Mouse (Mus musculus): ENCODE measurements around the gene Hsh2d. TPM values are rescaled to one million over a fixed set of nuclear protein-coding genes. Genes with fewer than 3 reads are reported as not detected.

The Hsh2d gene
- polyA plus RNA-seq, 1 experiment from 2014 or later: not detected

- peaks cover 2% of the 10 kb centered on the region; the same call in 1 of the 2 replicates for H3K9me3 ChIP-seq
- WGBS: 65% methylated on average over 1 of the region's 1 CpGs
- H3K27me3 ChIP-seq: 0 out of 2 replicates have a peak, but pooled peaks cover 4% of the 10 kb centered on the region
- H3K27ac ChIP-seq: no peak overlapping the region
- H3K9ac ChIP-seq: no peak overlapping the region
- no peaks in the 10 kb centered on the region for H3K4me1 ChIP-seq
- no peak for ATAC-seq (ENCODE audit: insufficient number of reproducible peaks, low FRiP score, low TSS enrichment, low read depth)
- H3K4me3 ChIP-seq: no peak overlapping the region
- no peaks in the 10 kb centered on the region for H3K36me3 ChIP-seq
- no peak overlapping the region for H3K4me2 ChIP-seq
Measured at GRCm38 (mm10) chr8:72208582-72208981, 19.1 kb downstream of the Hsh2d start.

- ATAC-seq (ENCODE audit: insufficient number of reproducible peaks, low FRiP score, low TSS enrichment, low read depth): no peak
- no peak overlapping the region for H3K27ac ChIP-seq
- H3K4me3 ChIP-seq: no peak overlapping the region
- H3K9ac ChIP-seq: no peak overlapping the region
- H3K4me2 ChIP-seq: no peak overlapping the region
- no peaks in the 10 kb centered on the region for H3K4me1 ChIP-seq
- 0 out of 2 replicates have a peak, but pooled peaks cover 4% of the 10 kb centered on the region for H3K27me3 ChIP-seq
- H3K36me3 ChIP-seq: no peaks in the 10 kb centered on the region
- H3K9me3 ChIP-seq: no peaks in the 10 kb centered on the region
- WGBS: 74% methylated on average over 4 of the region's 4 CpGs
Measured at GRCm38 (mm10) chr8:72210222-72210621, 20.8 kb downstream of the Hsh2d start.

DNA sequence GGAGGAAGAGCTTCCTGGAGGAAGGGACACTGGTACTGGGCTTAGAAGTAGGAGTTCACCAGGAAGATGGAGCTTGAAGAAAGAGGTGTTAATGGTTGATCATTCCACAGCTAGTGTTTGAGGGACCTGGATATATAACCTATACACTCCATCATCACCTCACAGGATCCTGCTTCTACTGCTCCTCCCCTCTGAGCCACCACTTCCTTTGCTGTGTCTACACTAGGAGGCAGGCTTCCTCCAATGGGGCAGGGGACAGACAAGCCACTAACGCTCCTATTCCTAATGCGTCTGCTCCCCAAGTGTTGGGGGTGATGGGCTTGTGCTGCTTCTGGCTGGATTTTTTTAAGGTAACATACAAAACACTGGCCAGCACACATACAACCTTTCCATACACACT, 21.3 kb downstream of the Hsh2d start:
- Histone ChIP-seq H3K4me2 (no peak overlapping the region), H3K9ac (no peak overlapping the region), H3K9me3 (no peaks in the 10 kb centered on the region), H3K36me3 (no peaks in the 10 kb centered on the region), H3K27ac (no peak overlapping the region), H3K27me3 (0 out of 2 replicates have a peak, but pooled peaks cover 4% of the 10 kb centered on the region), H3K4me3 (no peak overlapping the region), H3K4me1 (no peaks in the 10 kb centered on the region)
- no peak for ATAC-seq (ENCODE audit: insufficient number of reproducible peaks, low FRiP score, low TSS enrichment, low read depth)
- WGBS: 63% methylated on average over 2 of the region's 2 CpGs

DNA sequence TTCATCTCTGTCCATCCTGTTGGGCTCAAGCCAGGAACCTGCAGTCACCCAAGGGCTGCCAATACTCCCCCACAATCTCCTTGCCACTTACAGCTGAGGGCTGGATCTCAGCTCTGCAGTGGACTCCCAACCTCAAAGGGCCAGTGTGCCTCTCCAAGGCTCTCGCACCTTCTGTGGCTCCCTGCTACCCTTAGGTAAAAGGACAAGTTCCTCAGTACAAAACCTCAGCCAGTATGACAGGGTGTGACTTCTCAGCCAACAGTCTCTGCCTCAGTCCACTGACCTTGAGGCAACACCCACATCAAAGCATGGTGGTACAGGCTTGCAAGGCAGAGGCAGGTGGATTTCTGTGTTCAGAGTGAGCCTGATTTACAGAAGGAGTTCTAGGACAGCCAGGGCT, 22.4 kb downstream of the Hsh2d start:
- Histone ChIP-seq H3K36me3 (no peaks in the 10 kb centered on the region), H3K27ac (no peak overlapping the region), H3K9me3 (no peaks in the 10 kb centered on the region), H3K27me3 (peaks cover 4% of the 10 kb centered on the region; the same call in 1 of the 2 replicates), H3K9ac (no peak overlapping the region), H3K4me1 (no peaks in the 10 kb centered on the region), H3K4me2 (no peak overlapping the region), H3K4me3 (no peak overlapping the region)
- ATAC-seq (ENCODE audit: insufficient number of reproducible peaks, low FRiP score, low TSS enrichment, low read depth): no peak
- 78% methylated on average over 1 of the region's 1 CpGs for WGBS

- Histone ChIP-seq H3K4me2 (no peak within 1 kb of the TSS), H3K4me1 (no peaks in the 10 kb centered on the region), H3K9ac (no peak within 1 kb of the TSS), H3K27me3 (peaks cover 4% of the 10 kb centered on the region; the same call in 1 of the 2 replicates), H3K4me3 (no peak within 1 kb of the TSS), H3K9me3 (no peaks in the 10 kb centered on the region), H3K36me3 (no peaks in the 10 kb centered on the region), H3K27ac (no peak within 1 kb of the TSS)
- 48% methylated on average over 4 of the region's 4 CpGs for WGBS
- ATAC-seq (ENCODE audit: insufficient number of reproducible peaks, low FRiP score, low TSS enrichment, low read depth): no peak
Measured at GRCm38 (mm10) chr8:72212751-72213150, 23.3 kb downstream of the Hsh2d start, which contains the start of gene Cib3. TSS of gene Cib3 (minus strand) at chr8:72212837.

DNA sequence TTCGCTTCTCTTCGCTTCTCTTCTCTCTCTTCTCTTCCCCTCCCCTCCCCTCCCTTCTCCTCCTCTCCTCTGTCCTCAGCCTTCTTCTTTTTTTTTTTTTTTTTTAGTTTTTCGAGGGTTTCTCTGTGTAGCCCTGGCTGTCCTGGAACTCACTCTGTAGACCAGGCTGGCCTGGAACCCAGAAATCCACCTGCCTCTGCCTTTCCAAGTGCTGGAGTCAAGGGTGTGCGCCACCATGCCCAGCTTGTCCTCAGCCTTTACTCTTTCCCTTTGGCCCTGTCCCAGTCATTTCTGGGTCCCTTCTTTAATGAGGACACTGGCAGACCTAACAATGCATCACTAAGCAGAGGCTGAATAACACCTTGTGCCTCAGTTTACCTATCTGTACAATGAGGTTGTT, 24.1 kb downstream of the Hsh2d start, which contains the start of gene Gm11034:
Gm11034 (minus strand) TSS at position 101 of the 400 bp plus-strand sequence.
- Histone ChIP-seq H3K4me2 (no peak within 1 kb of the TSS), H3K4me3 (no peak within 1 kb of the TSS), H3K9ac (no peak within 1 kb of the TSS), H3K9me3 (no peaks in the 10 kb centered on the region), H3K27me3 (peaks cover 4% of the 10 kb centered on the region; the same call in 1 of the 2 replicates), H3K36me3 (no peaks in the 10 kb centered on the region), H3K27ac (no peak within 1 kb of the TSS), H3K4me1 (no peaks in the 10 kb centered on the region)
- WGBS: 70% methylated on average over 4 of the region's 4 CpGs
- ATAC-seq (ENCODE audit: insufficient number of reproducible peaks, low FRiP score, low TSS enrichment, low read depth): no peak

- Histone ChIP-seq H3K36me3 (no peaks in the 10 kb centered on the region), H3K9ac (no peak overlapping the region), H3K9me3 (no peaks in the 10 kb centered on the region), H3K4me2 (no peak overlapping the region), H3K27me3 (peaks cover 4% of the 10 kb centered on the region; the same call in 1 of the 2 replicates), H3K4me3 (no peak overlapping the region), H3K4me1 (no peaks in the 10 kb centered on the region), H3K27ac (no peak overlapping the region)
- WGBS: 34% methylated on average over 2 of the region's 2 CpGs
- ATAC-seq (ENCODE audit: insufficient number of reproducible peaks, low FRiP score, low TSS enrichment, low read depth): no peak
Measured at GRCm38 (mm10) chr8:72215060-72215459, 25.6 kb downstream of the Hsh2d start.

- Histone ChIP-seq H3K4me1 (peaks cover 8% of the 10 kb centered on the region), H3K27me3 (peaks cover 4% of the 10 kb centered on the region; the same call in 1 of the 2 replicates), H3K9ac (no peak overlapping the region), H3K27ac (no peak overlapping the region), H3K36me3 (no peaks in the 10 kb centered on the region), H3K4me2 (no peak overlapping the region), H3K4me3 (no peak overlapping the region), H3K9me3 (no peaks in the 10 kb centered on the region)
- ATAC-seq (ENCODE audit: insufficient number of reproducible peaks, low FRiP score, low TSS enrichment, low read depth): no peak
- 13% methylated on average over 1 of the region's 1 CpGs for WGBS
Measured at GRCm38 (mm10) chr8:72215871-72216270, 26.4 kb downstream of the Hsh2d start.

GRCm38 (mm10) chr8:72218781-72219540, 29.5 kb downstream of the Hsh2d start:
- Histone ChIP-seq H3K4me1 (peaks cover 10% of the 10 kb centered on the region), H3K9ac (no peak overlapping the region), H3K4me2 (peak overlapping the region; percentile 71), H3K4me3 (peak overlapping the region; percentile 79), H3K27ac (0 out of 2 replicates have a peak overlapping the region, but pooled peaks have one; percentile 47), H3K9me3 (no peaks in the 10 kb centered on the region), H3K36me3 (peaks cover 25% of the 10 kb centered on the region), H3K27me3 (no peaks in the 10 kb centered on the region; the same call in 1 of the 2 replicates)
- WGBS: 77% methylated on average over 10 of the region's 10 CpGs
- ATAC-seq (ENCODE audit: insufficient number of reproducible peaks, low FRiP score, low TSS enrichment, low read depth): no peak

- H3K4me3 ChIP-seq: peak within 1 kb of the TSS; percentile 79
- peak within 1 kb of the TSS; percentile 82 for H3K27ac ChIP-seq
- peak; percentile 89 for ATAC-seq (ENCODE audit: insufficient number of reproducible peaks, low FRiP score, low TSS enrichment, low read depth)
- WGBS: 17% methylated on average over 39 of the region's 39 CpGs
- peaks cover 10% of the 10 kb centered on the region for H3K4me1 ChIP-seq
- peak within 1 kb of the TSS; percentile 71 for H3K4me2 ChIP-seq
- peak within 1 kb of the TSS; percentile 54 for H3K9ac ChIP-seq
- H3K9me3 ChIP-seq: no peaks in the 10 kb centered on the region
- no peaks in the 10 kb centered on the region; the same call in 1 of the 2 replicates for H3K27me3 ChIP-seq
- peaks cover 29% of the 10 kb centered on the region for H3K36me3 ChIP-seq
Measured at GRCm38 (mm10) chr8:72219541-72220363, 30.3 kb downstream of the Hsh2d start, which contains the start of gene Fam32a. TSS of gene Fam32a (plus strand) at chr8:72219730.

DNA sequence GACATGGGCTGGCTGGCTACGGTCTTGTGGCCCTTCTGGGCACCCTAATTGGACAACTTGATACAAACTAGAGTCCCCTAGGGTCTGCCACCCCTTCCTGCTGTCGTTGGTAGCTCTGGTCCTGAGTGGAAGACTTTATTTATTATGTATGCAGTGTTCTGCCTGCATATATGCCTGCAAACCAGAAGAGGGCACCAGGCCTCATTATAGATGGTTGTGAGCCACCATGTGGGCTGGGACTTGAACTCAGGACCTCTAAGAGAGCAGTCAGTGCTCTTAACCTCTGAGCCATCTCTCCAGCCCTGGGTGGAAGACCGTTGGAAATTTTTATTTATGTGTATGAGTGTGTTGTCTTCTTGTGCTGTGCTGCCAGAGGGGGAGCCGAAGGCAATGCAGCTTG, 31.3 kb downstream of the Hsh2d start:
- no peaks in the 10 kb centered on the region; the same call in 1 of the 2 replicates for H3K27me3 ChIP-seq

More for the DNA sequence above, 31.3 kb downstream of the Hsh2d start:
- Histone ChIP-seq H3K27ac (no peak overlapping the region), H3K4me2 (peak overlapping the region; percentile 71), H3K4me1 (peaks cover 10% of the 10 kb centered on the region), H3K36me3 (peaks cover 29% of the 10 kb centered on the region), H3K9me3 (no peaks in the 10 kb centered on the region), H3K4me3 (peak overlapping the region; percentile 79), H3K9ac (no peak overlapping the region)
- no peak for ATAC-seq (ENCODE audit: insufficient number of reproducible peaks, low FRiP score, low TSS enrichment, low read depth)
- WGBS: 84% methylated on average over 4 of the region's 4 CpGs

Data from limb, embryonic 15.5 days (tissue).